Mouse (Mus musculus): ENCODE measurements around the gene Stat4. TPM values are rescaled to one million over a fixed set of nuclear protein-coding genes. Genes with fewer than 3 reads are reported as not detected.
A peak's percentile ranks its signal among the peaks of the same experiment; 100 is the strongest.

Gene Stat4
- polyA plus RNA-seq, 1 experiment from 2014 or later, result 3.7 TPM

GRCm38 (mm10) chr1:52079724-52080367 is 92.9 kb downstream of the Stat4 start:
- ATAC-seq (ENCODE audit: insufficient read depth, low FRiP score), result no peak
- Histone ChIP-seq H3K27ac (ENCODE audit: low read length) (no peak overlapping the region), H3K4me2 (ENCODE audit: low read depth, low read length) (no peak overlapping the region), H3K9me3 (replicated peaks; ENCODE audit: control insufficient read depth, low read length) (no peaks in the 10 kb centered on the region), H3K36me3 (ENCODE audit: control insufficient read depth, insufficient read depth, low read length) (no peaks in the 10 kb centered on the region), H3K4me1 (ENCODE audit: control insufficient read depth, insufficient read depth, low read length) (no peaks in the 10 kb centered on the region), H3K27me3 (ENCODE audit: control insufficient read depth, insufficient read depth, low read length) (no peaks in the 10 kb centered on the region), H3K9ac (ENCODE audit: low read length) (no peak overlapping the region), H3K4me3 (replicated peaks; ENCODE audit: low read length) (no peak overlapping the region)
- 32% methylated on average over 10 of the region's 10 CpGs for WGBS

- Histone ChIP-seq H3K4me3 (replicated peaks; ENCODE audit: low read length) (no peak overlapping the region), H3K27ac (ENCODE audit: low read length) (no peak overlapping the region), H3K36me3 (ENCODE audit: control insufficient read depth, insufficient read depth, low read length) (no peaks in the 10 kb centered on the region), H3K4me1 (ENCODE audit: control insufficient read depth, insufficient read depth, low read length) (no peaks in the 10 kb centered on the region), H3K4me2 (ENCODE audit: low read depth, low read length) (no peak overlapping the region), H3K9me3 (replicated peaks; ENCODE audit: control insufficient read depth, low read length) (no peaks in the 10 kb centered on the region), H3K27me3 (ENCODE audit: control insufficient read depth, insufficient read depth, low read length) (no peaks in the 10 kb centered on the region), H3K9ac (ENCODE audit: low read length) (no peak overlapping the region)
- 32% methylated on average over 8 of the region's 8 CpGs for WGBS
- no peak for ATAC-seq (ENCODE audit: insufficient read depth, low FRiP score)
Observed at GRCm38 (mm10) chr1:52080375-52080774, 93.4 kb downstream of the Stat4 start.

GRCm38 (mm10) chr1:52086236-52086635 is 99.3 kb downstream of the Stat4 start:
- 30% methylated on average over 4 of the region's 4 CpGs for WGBS
- H3K27me3 ChIP-seq (ENCODE audit: control insufficient read depth, insufficient read depth, low read length), result no peaks in the 10 kb centered on the region
- H3K4me3 ChIP-seq (replicated peaks; ENCODE audit: low read length), result no peak overlapping the region
- H3K27ac ChIP-seq (ENCODE audit: low read length), result no peak overlapping the region
- no peaks in the 10 kb centered on the region for H3K4me1 ChIP-seq (ENCODE audit: control insufficient read depth, insufficient read depth, low read length)
- H3K9me3 ChIP-seq (replicated peaks; ENCODE audit: control insufficient read depth, low read length), result no peaks in the 10 kb centered on the region
- no peak for ATAC-seq (ENCODE audit: insufficient read depth, low FRiP score)
- no peak overlapping the region for H3K9ac ChIP-seq (ENCODE audit: low read length)
- no peaks in the 10 kb centered on the region for H3K36me3 ChIP-seq (ENCODE audit: control insufficient read depth, insufficient read depth, low read length)
- H3K4me2 ChIP-seq (ENCODE audit: low read depth, low read length), result no peak overlapping the region

GRCm38 (mm10) chr1:52087128-52087527 is 100.2 kb downstream of the Stat4 start:
- Histone ChIP-seq H3K4me3 (replicated peaks; ENCODE audit: low read length) (no peak overlapping the region), H3K4me1 (ENCODE audit: control insufficient read depth, insufficient read depth, low read length) (no peaks in the 10 kb centered on the region), H3K27me3 (ENCODE audit: control insufficient read depth, insufficient read depth, low read length) (no peaks in the 10 kb centered on the region), H3K4me2 (ENCODE audit: low read depth, low read length) (no peak overlapping the region), H3K9me3 (replicated peaks; ENCODE audit: control insufficient read depth, low read length) (no peaks in the 10 kb centered on the region), H3K36me3 (ENCODE audit: control insufficient read depth, insufficient read depth, low read length) (no peaks in the 10 kb centered on the region), H3K9ac (ENCODE audit: low read length) (no peak overlapping the region), H3K27ac (ENCODE audit: low read length) (no peak overlapping the region)
- 59% methylated on average over 1 of the region's 1 CpGs for WGBS
- no peak for ATAC-seq (ENCODE audit: insufficient read depth, low FRiP score)

- H3K9ac ChIP-seq (ENCODE audit: low read length), result no peak overlapping the region
- H3K4me3 ChIP-seq (replicated peaks; ENCODE audit: low read length), result no peak overlapping the region
- H3K36me3 ChIP-seq (ENCODE audit: control insufficient read depth, insufficient read depth, low read length), result no peaks in the 10 kb centered on the region
- H3K27me3 ChIP-seq (ENCODE audit: control insufficient read depth, insufficient read depth, low read length), result no peaks in the 10 kb centered on the region
- peak; percentile 47; the same call in 1 of the 2 replicates for ATAC-seq (ENCODE audit: insufficient read depth, low FRiP score)
- WGBS, result 69% methylated on average over 4 of the region's 4 CpGs
- no peak overlapping the region for H3K4me2 ChIP-seq (ENCODE audit: low read depth, low read length)
- H3K27ac ChIP-seq (ENCODE audit: low read length), result no peak overlapping the region; the same call in 1 of the 2 replicates
- no peaks in the 10 kb centered on the region for H3K9me3 ChIP-seq (replicated peaks; ENCODE audit: control insufficient read depth, low read length)
- no peaks in the 10 kb centered on the region for H3K4me1 ChIP-seq (ENCODE audit: control insufficient read depth, insufficient read depth, low read length)
Observed at GRCm38 (mm10) chr1:52088634-52089033, 101.7 kb downstream of the Stat4 start.

GRCm38 (mm10) chr1:52098618-52099232 is 111.8 kb downstream of the Stat4 start:
- H3K4me2 ChIP-seq (ENCODE audit: low read depth, low read length), result no peak overlapping the region
- WGBS, result 70% methylated on average over 3 of the region's 3 CpGs
- no peak for ATAC-seq (ENCODE audit: insufficient read depth, low FRiP score)
- no peak overlapping the region for H3K4me3 ChIP-seq (replicated peaks; ENCODE audit: low read length)
- no peaks in the 10 kb centered on the region for H3K36me3 ChIP-seq (ENCODE audit: control insufficient read depth, insufficient read depth, low read length)
- H3K9me3 ChIP-seq (replicated peaks; ENCODE audit: control insufficient read depth, low read length), result no peaks in the 10 kb centered on the region
- H3K27ac ChIP-seq (ENCODE audit: low read length), result no peak overlapping the region
- H3K9ac ChIP-seq (ENCODE audit: low read length), result no peak overlapping the region
- no peaks in the 10 kb centered on the region for H3K4me1 ChIP-seq (ENCODE audit: control insufficient read depth, insufficient read depth, low read length)
- no peaks in the 10 kb centered on the region for H3K27me3 ChIP-seq (ENCODE audit: control insufficient read depth, insufficient read depth, low read length)

GRCm38 (mm10) chr1:52100496-52100895 is 113.5 kb downstream of the Stat4 start:
- Histone ChIP-seq H3K4me2 (ENCODE audit: low read depth, low read length) (no peak overlapping the region), H3K27me3 (ENCODE audit: control insufficient read depth, insufficient read depth, low read length) (no peaks in the 10 kb centered on the region), H3K27ac (ENCODE audit: low read length) (no peak overlapping the region), H3K9ac (ENCODE audit: low read length) (no peak overlapping the region), H3K9me3 (replicated peaks; ENCODE audit: control insufficient read depth, low read length) (no peaks in the 10 kb centered on the region), H3K36me3 (ENCODE audit: control insufficient read depth, insufficient read depth, low read length) (no peaks in the 10 kb centered on the region), H3K4me3 (replicated peaks; ENCODE audit: low read length) (no peak overlapping the region), H3K4me1 (ENCODE audit: control insufficient read depth, insufficient read depth, low read length) (no peaks in the 10 kb centered on the region)
- WGBS, result 69% methylated on average over 6 of the region's 6 CpGs
- no peak for ATAC-seq (ENCODE audit: insufficient read depth, low FRiP score)

- Histone ChIP-seq H3K9ac (ENCODE audit: low read length) (no peak overlapping the region), H3K36me3 (ENCODE audit: control insufficient read depth, insufficient read depth, low read length) (no peaks in the 10 kb centered on the region), H3K4me3 (replicated peaks; ENCODE audit: low read length) (no peak overlapping the region), H3K27ac (ENCODE audit: low read length) (no peak overlapping the region), H3K27me3 (ENCODE audit: control insufficient read depth, insufficient read depth, low read length) (no peaks in the 10 kb centered on the region), H3K9me3 (replicated peaks; ENCODE audit: control insufficient read depth, low read length) (no peaks in the 10 kb centered on the region), H3K4me2 (ENCODE audit: low read depth, low read length) (no peak overlapping the region), H3K4me1 (ENCODE audit: control insufficient read depth, insufficient read depth, low read length) (no peaks in the 10 kb centered on the region)
- 72% methylated on average over 8 of the region's 8 CpGs for whole genome bisulfite sequencing
- no peak for ATAC-seq (ENCODE audit: insufficient read depth, low FRiP score)
Observed at GRCm38 (mm10) chr1:52102795-52103194, 115.8 kb downstream of the Stat4 start.

- H3K4me3 ChIP-seq (replicated peaks; ENCODE audit: low read length), result no peak overlapping the region
- no peaks in the 10 kb centered on the region for H3K27me3 ChIP-seq (ENCODE audit: control insufficient read depth, insufficient read depth, low read length)
- no peak overlapping the region for H3K9ac ChIP-seq (ENCODE audit: low read length)
- ATAC-seq (ENCODE audit: insufficient read depth, low FRiP score), result no peak
- H3K36me3 ChIP-seq (ENCODE audit: control insufficient read depth, insufficient read depth, low read length), result no peaks in the 10 kb centered on the region
- H3K27ac ChIP-seq (ENCODE audit: low read length), result no peak overlapping the region
- H3K9me3 ChIP-seq (replicated peaks; ENCODE audit: control insufficient read depth, low read length), result no peaks in the 10 kb centered on the region
- H3K4me2 ChIP-seq (ENCODE audit: low read depth, low read length), result no peak overlapping the region
- 77% methylated on average over 11 of the region's 11 CpGs for WGBS
- H3K4me1 ChIP-seq (ENCODE audit: control insufficient read depth, insufficient read depth, low read length), result no peaks in the 10 kb centered on the region
Observed at GRCm38 (mm10) chr1:52107206-52107605, 120.3 kb downstream of the Stat4 start.
